Mouse (Mus musculus): ENCODE data around the gene Tmem189. TPM values are rescaled to one million over a fixed set of nuclear protein-coding genes. Genes with fewer than 3 reads are reported as not detected.

The Tmem189 gene
- polyA plus RNA-seq, 1 experiment from 2014 or later: 34.5 TPM

DNA sequence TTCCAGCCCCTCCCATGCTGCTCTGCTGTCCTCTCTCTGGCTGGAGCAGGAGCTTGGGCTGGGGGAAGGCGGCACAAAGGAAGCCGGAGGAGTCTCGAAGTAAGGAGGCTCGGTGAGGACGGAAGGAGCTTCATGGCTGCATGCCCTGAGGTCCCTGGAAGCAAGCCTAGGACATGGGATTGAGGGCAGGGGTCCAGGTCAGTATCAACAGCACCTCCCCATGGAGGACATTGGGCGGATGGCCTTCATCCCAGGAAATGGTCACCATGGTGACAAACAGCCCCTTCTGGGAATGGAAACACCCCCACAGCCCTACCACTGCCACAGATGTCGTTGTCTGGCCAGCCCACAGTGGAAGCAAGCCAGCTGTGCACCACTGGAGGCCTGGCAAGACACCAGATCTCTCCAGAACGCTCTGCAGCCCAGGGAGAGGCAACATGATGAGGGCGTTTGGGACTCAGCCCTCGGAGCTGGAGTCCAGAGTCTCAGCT, 95.1 kb downstream of the Tmem189 start:
- Histone ChIP-seq H3K9ac (no peak overlapping the region), H3K27me3 (peaks cover 27% of the 10 kb centered on the region), H3K4me2 (no peak overlapping the region), H3K4me1 (peaks cover 31% of the 10 kb centered on the region), H3K36me3 (replicated peaks) (no peaks in the 10 kb centered on the region), H3K9me3 (no peaks in the 10 kb centered on the region), H3K27ac (peak overlapping the region; percentile 26; the same call in 1 of the 2 replicates), H3K4me3 (replicated peaks) (no peak overlapping the region)
- no peak for ATAC-seq (ENCODE audit: low FRiP score)
- WGBS: 50% methylated on average over 10 of the region's 10 CpGs

- no peaks in the 10 kb centered on the region for H3K36me3 ChIP-seq (replicated peaks)
- H3K4me3 ChIP-seq (replicated peaks): no peak overlapping the region
- ATAC-seq (ENCODE audit: low FRiP score): no peak
- 81% methylated on average over 4 of the region's 4 CpGs for WGBS
- no peak overlapping the region for H3K9ac ChIP-seq
- peak overlapping the region; percentile 26; the same call in 1 of the 2 replicates for H3K27ac ChIP-seq
- H3K4me2 ChIP-seq: no peak overlapping the region
- peaks cover 35% of the 10 kb centered on the region for H3K27me3 ChIP-seq
- H3K4me1 ChIP-seq: peaks cover 36% of the 10 kb centered on the region
- no peaks in the 10 kb centered on the region for H3K9me3 ChIP-seq
Measured at GRCm38 (mm10) chr2:167593551-167594250, 95.9 kb downstream of the Tmem189 start.

Small RNA genes lying within 50 kb of the gene (microRNA-seq; reads per million reads assigned to microRNA genes)
- gene Gm22355: not detected

Other genes with a start within 250 kb of the Tmem189 start
- gene Rnf114, start 197.2 kb downstream of the Tmem189 start, polyA plus RNA-seq (2016; fragmentation: Nextera tagmentation; extraction: Ambion mirVana): 126 and 129 TPM in 2 replicates
- gene Spata2, start 196.9 kb downstream of the Tmem189 start, polyA plus RNA-seq (2016; fragmentation: Nextera tagmentation; extraction: Ambion mirVana): 19.6 and 23.0 TPM in 2 replicates
- 11.8 and 14.6 TPM in 2 replicates for gene Snai1, start 151.6 kb downstream of the Tmem189 start, polyA plus RNA-seq (2016; fragmentation: Nextera tagmentation; extraction: Ambion mirVana)
- gene Ube2v1, start 57.7 kb downstream of the Tmem189 start, polyA plus RNA-seq (2016; fragmentation: Nextera tagmentation; extraction: Ambion mirVana): 303 and 311 TPM in 2 replicates
- 7.5 and 10.2 TPM in 2 replicates for gene Gm20431, start 28.3 kb downstream of the Tmem189 start, polyA plus RNA-seq (2016; fragmentation: Nextera tagmentation; extraction: Ambion mirVana)
- 0.95 and 1.5 TPM in 2 replicates for gene Cebpb, start 907 bp downstream of the Tmem189 start, polyA plus RNA-seq (2016; fragmentation: Nextera tagmentation; extraction: Ambion mirVana)
- gene Ptpn1, start 242.2 kb upstream of the Tmem189 start, polyA plus RNA-seq (2016; fragmentation: Nextera tagmentation; extraction: Ambion mirVana): 94.1 and 104 TPM in 2 replicates